Mouse (Mus musculus) spleen, adult 2 months (tissue): ENCODE results near the gene Pspc1. TPM values are rescaled to one million over a fixed set of nuclear protein-coding genes. Genes with fewer than 3 reads are reported as not detected.
"Not testable (repeated sequence)": the region's sequence is repeated elsewhere in the genome, so short reads cannot be mapped to it uniquely, and the experiment has no call there.

Source experiments
- DNase-seq, 2 experiments: peaks; one replicate each; pipeline versions ENCODE4 v3.0.0 to v3.0.0-alpha.2; 2012 to 2021; ENCODE audit warnings: low spot score in 2 of 2, low read depth in 1 of 2
- H3K27ac ChIP-seq: fragments of 200-500 bp; 2 replicates; pipeline ENCODE4 v1.5.1; 2012; ENCODE audit warnings: low read length, inconsistent platforms; ENCODE audit not compliant: insufficient read depth
- H3K27me3 ChIP-seq: fragments of 200-500 bp; 2 replicates; pipeline ENCODE4 v1.6.1; 2012; ENCODE audit warnings: mild to moderate bottlenecking, moderate library complexity, low read length, inconsistent platforms; ENCODE audit not compliant: control insufficient read depth, insufficient read depth
- H3K36me3 ChIP-seq: fragments of 200-500 bp; 2 replicates; pipeline ENCODE4 v1.6.1; 2012; ENCODE audit warnings: mild to moderate bottlenecking, low read length, inconsistent platforms; ENCODE audit not compliant: control insufficient read depth, insufficient read depth
- H3K4me1 ChIP-seq: fragments of 200-500 bp; 2 replicates; pipeline ENCODE4 v1.6.1; 2011; ENCODE audit warnings: inconsistent platforms; ENCODE audit not compliant: control insufficient read depth, insufficient read depth, insufficient read length
- H3K4me3 ChIP-seq: fragments of 200-500 bp; 2 replicates; pipeline ENCODE4 v1.5.1; 2011; ENCODE audit warnings: mild to moderate bottlenecking, inconsistent platforms; ENCODE audit not compliant: insufficient read depth, insufficient read length; ENCODE audit errors: extremely low read depth
- CTCF ChIP-seq: fragments of 200-500 bp; IDR thresholded peaks from 2 replicates; pipeline ENCODE4 v1.5.1; 2011; ENCODE audit warnings: mild to moderate bottlenecking, inconsistent platforms; ENCODE audit not compliant: insufficient read depth, insufficient read length, insufficient replicate concordance; ENCODE audit errors: extremely low read depth
- POLR2A ChIP-seq: fragments of 200-500 bp; IDR thresholded peaks from 2 replicates; pipeline ENCODE4 v1.6.1; 2011; ENCODE audit warnings: low read depth, low read length, inconsistent platforms
- WGBS: fragments of 180-500 bp; shearing (Covaris S2); methylation state at CpG from one replicate; pipeline ENCODE4 v1.1.7; 2018; 5-methylcytosine and 5-hydroxymethylcytosine counted together
- polyA plus RNA-seq: library from polyadenylated mRNA; depleted of rRNA; stranded (reverse); fragments of >200 nt; gene quantifications from 2 replicates; pipeline ENCODE4 v1.2.3, GENCODE M21; 2012

The Pspc1 gene
- polyA plus RNA-seq, 1 experiment, result 4.9 TPM

DNA sequence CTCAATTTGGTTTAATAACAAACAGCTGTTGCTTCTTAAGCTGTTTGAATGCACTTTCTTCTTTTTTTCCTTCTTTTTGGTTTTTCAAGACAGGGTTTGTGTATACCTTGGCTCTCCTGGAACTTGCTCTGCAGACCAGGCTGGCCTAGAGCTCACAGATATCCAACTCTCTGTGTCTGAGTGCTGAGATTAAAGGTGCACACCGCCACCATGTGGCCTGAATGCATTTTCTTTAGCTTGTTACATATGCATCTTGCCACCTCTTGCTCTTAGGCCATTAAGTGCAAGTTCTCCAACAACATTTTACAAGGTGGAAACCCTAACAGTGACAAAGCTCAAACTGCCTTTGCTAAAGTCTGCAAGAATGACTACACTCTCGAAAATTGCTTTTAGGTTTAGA is 15.1 kb upstream of the Pspc1 start:
- Histone ChIP-seq H3K4me1 (no peaks in the 10 kb centered on the region), H3K27ac (no peak overlapping the region), H3K27me3 (no peaks in the 10 kb centered on the region), H3K36me3 (peaks cover 19% of the 10 kb centered on the region), H3K4me3 (no peak overlapping the region)
- WGBS, result 56% methylated on average over 2 of the region's 2 CpGs
- peak in 1 of 2 experiments; percentile 63 for DNase-seq
- TF ChIP-seq CTCF (peak; percentile 39; the same call in 1 of the 2 replicates), POLR2A (no peak)

DNA sequence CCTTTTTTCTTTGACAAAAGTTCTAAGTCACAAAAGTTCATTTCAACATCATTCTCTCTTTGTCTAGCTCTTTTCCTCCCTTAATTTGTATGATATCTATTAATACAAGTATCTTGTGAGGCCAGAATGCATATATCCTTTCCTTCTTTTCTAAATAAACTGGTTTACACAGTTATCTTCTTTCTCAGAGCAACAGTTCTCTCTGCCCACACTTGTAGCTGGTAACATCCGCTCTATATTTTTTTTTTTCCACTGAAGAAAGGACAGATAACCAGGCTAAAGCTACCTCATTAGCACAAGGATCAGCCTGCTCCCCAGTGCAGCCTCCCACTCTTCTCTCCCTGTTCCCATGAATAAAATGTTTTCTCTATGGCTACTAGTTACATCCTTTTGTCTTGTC is 6.5 kb upstream of the Pspc1 start:
- no peak overlapping the region for H3K27ac ChIP-seq
- TF ChIP-seq CTCF (no peak), POLR2A (no peak)
- WGBS, result 93% methylated on average over 1 of the region's 1 CpGs
- no peaks in the 10 kb centered on the region for H3K36me3 ChIP-seq
- DNase-seq, result no peak
- H3K27me3 ChIP-seq, result no peaks in the 10 kb centered on the region
- no peak overlapping the region for H3K4me3 ChIP-seq
- no peaks in the 10 kb centered on the region for H3K4me1 ChIP-seq

DNA sequence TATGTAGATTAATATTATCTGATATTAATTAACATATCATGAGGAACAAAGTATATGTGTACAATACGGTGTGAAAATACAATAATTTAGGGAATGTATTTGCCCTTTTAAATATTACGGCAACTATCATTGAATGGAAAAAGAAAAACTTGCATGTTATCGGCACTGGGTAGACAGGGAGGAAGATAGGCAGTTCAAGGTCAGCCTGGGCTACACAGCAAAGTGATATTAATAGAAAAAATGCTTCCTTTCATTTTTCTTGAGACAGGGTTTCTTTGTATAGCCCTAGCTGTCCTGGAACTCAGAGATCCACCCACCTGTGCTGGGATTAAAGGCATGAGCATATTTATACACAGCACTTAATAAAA is 801 bp upstream of the Pspc1 start:
- TF ChIP-seq CTCF (no peak), POLR2A (no peak)
- Histone ChIP-seq H3K4me3 (peak overlapping the region; percentile 68; the same call in 1 of the 2 replicates), H3K27me3 (no peaks in the 10 kb centered on the region), H3K36me3 (no peaks in the 10 kb centered on the region), H3K27ac (peak overlapping the region; percentile 79), H3K4me1 (peaks cover 5% of the 10 kb centered on the region; the same call in 1 of the 2 replicates)
- WGBS, result 31% methylated on average over 3 of the region's 3 CpGs
- DNase-seq, result no peak

DNA sequence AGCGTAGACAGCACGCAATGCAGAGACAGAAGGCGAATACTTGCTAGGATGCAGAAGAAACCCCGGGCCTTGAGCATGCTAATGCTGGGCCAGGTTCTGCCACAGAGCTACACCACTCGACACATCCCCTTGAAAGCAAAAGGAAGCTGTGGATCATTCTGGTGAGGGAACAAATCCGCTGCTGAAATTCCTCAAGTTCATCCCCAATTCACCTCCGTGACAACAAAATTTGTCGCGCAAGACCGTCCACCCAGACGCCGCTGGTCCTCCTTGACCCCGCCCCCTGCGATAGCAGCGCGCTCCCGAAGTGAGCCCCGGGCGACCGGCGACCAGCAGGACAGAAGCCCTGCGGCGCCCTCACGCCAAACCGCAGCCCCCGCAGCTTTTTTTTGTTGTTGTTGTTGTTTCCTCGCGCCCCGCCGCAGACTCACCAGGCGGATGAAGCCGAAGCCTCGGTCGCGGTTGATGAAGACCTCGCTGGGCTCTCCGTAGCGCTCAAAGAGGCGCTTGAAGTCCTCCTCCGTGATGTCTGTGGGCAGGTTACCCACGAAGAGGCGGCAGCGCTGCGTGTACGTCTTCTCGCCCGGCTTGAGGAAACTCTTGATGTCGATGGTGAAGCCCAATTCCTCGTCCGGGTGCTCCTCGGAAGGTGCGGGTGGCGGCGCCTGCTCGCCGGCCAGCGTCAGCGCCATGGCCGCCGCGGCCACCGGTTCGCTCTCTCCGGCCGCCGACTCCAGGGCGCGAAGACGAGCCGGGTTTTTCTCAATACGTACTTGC is 568 bp downstream of the Pspc1 start:
- Histone ChIP-seq H3K36me3 (no peaks in the 10 kb centered on the region; the same call in 1 of the 2 replicates), H3K4me3 (peak overlapping the region; percentile 68), H3K27ac (peak overlapping the region; percentile 84), H3K27me3 (no peaks in the 10 kb centered on the region), H3K4me1 (peaks cover 5% of the 10 kb centered on the region; the same call in 1 of the 2 replicates)
- under 1% methylated on average over 71 of the region's 71 CpGs for WGBS
- peak in 1 of 2 experiments; percentile 57 for DNase-seq
- TF ChIP-seq CTCF (no peak), POLR2A (no peak)

DNA sequence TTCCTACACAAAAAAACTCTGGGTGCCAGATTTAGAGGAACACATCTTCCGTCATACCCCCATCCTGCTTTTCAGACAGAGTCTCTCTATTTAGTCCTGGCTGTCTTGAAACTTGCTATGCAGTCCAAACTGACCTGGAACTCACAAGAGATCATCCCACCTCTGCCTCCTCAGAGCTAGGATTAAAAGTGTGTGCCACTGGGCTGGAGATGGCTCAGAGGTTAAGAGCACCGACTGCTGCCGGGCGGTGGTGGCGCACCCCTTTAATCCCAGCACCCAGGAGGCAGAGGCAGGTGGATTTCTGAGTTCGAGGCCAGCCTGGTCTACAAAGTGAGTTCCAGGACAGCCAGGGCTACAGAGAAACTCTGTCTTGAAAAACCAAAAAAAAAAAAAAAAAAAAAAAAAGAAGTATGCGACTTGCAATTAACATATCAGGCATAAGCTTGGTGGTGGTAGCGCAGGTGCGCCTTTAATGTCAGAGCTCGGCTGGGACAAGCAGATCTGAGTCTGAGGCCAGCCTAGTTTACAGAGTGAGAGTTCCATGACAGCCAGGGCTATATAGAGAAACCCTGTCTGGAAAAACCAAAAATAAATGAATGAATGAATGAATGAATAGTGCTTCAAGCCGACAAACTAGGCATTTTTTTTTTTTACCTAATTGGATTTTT is 1.4 kb downstream of the Pspc1 start:
- DNase-seq, result no peak
- TF ChIP-seq CTCF, result no peak
- TF ChIP-seq POLR2A, result no peak
- Histone ChIP-seq H3K4me3 (peak overlapping the region; percentile 35), H3K27ac (no peak overlapping the region), H3K27me3 (no peaks in the 10 kb centered on the region), H3K4me1 (peaks cover 5% of the 10 kb centered on the region; the same call in 1 of the 2 replicates), H3K36me3 (peaks cover under 1% of the 10 kb centered on the region)
- 14% methylated on average over 11 of the region's 11 CpGs for WGBS

DNA sequence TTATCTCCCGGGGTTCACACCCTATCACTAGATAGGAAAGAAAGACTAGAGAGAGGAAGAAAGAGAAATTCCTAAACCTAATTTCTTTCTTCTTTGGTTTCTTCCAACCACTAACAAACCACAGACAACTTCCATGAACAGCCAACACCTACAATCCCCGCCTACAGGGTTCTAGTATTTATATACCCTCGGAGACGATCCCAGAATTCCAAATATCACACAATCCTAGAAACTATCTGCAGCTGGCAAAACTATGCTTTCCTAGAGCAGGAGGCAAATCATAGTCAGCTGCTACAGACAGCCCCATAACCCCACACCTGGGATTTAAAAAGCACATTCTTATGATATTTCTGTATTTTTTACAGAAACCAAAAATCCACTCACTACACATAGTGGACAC is 2.7 kb downstream of the Pspc1 start:
- Histone ChIP-seq H3K4me3 (no peak overlapping the region), H3K4me1 (peaks cover 5% of the 10 kb centered on the region; the same call in 1 of the 2 replicates), H3K27ac (no peak overlapping the region), H3K27me3 (no peaks in the 10 kb centered on the region), H3K36me3 (peaks cover 3% of the 10 kb centered on the region)
- DNase-seq, result no peak
- 63% methylated on average over 4 of the region's 4 CpGs for WGBS
- TF ChIP-seq POLR2A, result no peak
- TF ChIP-seq CTCF, result no peak

DNA sequence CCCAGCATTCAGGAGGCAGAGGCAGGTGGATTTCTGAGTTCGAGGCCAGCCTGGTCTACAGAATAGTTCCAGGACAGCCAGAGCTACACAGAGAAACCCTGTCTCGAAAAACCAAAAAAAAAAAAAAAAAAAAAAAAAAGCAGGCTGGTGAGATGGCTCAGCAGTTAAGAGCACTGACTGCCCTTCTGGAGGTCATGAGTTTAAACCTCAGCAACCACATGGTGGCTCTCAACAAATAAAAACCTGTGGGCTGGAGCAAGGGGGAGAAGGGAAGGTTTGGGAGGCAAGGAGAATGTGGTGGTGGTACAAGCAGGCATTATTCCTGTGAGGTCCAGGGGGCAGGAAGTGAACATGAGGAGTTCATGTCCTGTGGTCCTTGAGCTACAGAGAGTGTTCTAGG is 11.7 kb downstream of the Pspc1 start:
- 74% methylated on average over 2 of the region's 2 CpGs for WGBS
- H3K27ac ChIP-seq, H3K4me3 ChIP-seq, H3K27me3 ChIP-seq, H3K4me1 ChIP-seq, DNase-seq: not testable (repeated sequence)
- H3K36me3 ChIP-seq, result peaks cover 10% of the 10 kb centered on the region

DNA sequence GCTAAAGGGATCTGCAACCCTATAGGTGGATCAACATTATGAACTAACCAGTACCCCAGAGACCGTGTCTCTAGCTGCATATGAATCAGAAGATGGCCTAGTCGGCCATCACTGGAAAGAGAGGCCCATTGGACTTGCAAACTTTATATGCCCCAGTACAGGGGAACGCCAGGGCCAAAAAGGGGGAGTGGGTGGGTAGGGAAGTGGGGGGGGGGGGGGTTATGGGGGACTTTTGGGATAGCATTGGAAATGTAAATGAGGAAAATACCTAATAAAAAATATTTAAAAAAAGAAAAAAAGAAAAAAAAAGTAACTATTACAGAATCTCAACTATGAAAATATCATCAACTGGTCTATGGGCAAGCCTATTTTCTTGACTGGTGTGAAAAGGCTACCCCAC is 13.0 kb downstream of the Pspc1 start:
- DNase-seq, H3K27me3 ChIP-seq, H3K4me1 ChIP-seq, H3K4me3 ChIP-seq, H3K27ac ChIP-seq: not testable (repeated sequence)
- WGBS, result 92% methylated on average over 3 of the region's 3 CpGs
- peaks cover 16% of the 10 kb centered on the region for H3K36me3 ChIP-seq
